Mouse (Mus musculus): ENCODE results near the gene Gm47955.
"Not testable (repeated sequence)": the region's sequence is repeated elsewhere in the genome, so short reads cannot be mapped to it uniquely, and the experiment has no call there.

Gm47955 gene

GRCm38 (mm10) chr1:82959870-82960385, at the start of gene Gm47955:
Gene Gm47955 (plus strand): TSS chr1:82960286.
- CTCF ChIA-PET, result no interaction called here

- CTCF ChIA-PET, result no interaction called here
Measured at GRCm38 (mm10) chr1:82913025-82913424, 47.1 kb upstream of the Gm47955 start, which contains the start of gene A030005L19Rik. Gene A030005L19Rik (plus strand): TSS chr1:82913325.

- CTCF ChIA-PET, result not testable (repeated sequence)
Measured at GRCm38 (mm10) chr1:82913434-82913833, 46.7 kb upstream of the Gm47955 start.

GRCm38 (mm10) chr1:82924650-82925049, 35.4 kb upstream of the Gm47955 start, which contains the start of gene A030014E15Rik:
Gene A030014E15Rik (plus strand): TSS chr1:82924917.
- CTCF ChIA-PET, result no interaction called here

- CTCF ChIA-PET, result not testable (repeated sequence)
Measured at GRCm38 (mm10) chr1:82930558-82930957, 29.5 kb upstream of the Gm47955 start.

GRCm38 (mm10) chr1:82931326-82931725, 28.8 kb upstream of the Gm47955 start, which contains the start of gene Gm6217:
Gene Gm6217 (minus strand): TSS chr1:82931399.
- CTCF ChIA-PET, result not testable (repeated sequence)

- CTCF ChIA-PET, result no interaction called here
Measured at GRCm38 (mm10) chr1:82938666-82939065, 21.4 kb upstream of the Gm47955 start.

GRCm38 (mm10) chr1:82942505-82942904, 17.6 kb upstream of the Gm47955 start:
- CTCF ChIA-PET, result not testable (repeated sequence)

GRCm38 (mm10) chr1:82943295-82943694, 16.8 kb upstream of the Gm47955 start, which contains the start of gene A030003K21Rik:
Gene A030003K21Rik (minus strand): TSS chr1:82943388.
- CTCF ChIA-PET, result not testable (repeated sequence)

GRCm38 (mm10) chr1:82946029-82946428, 14.1 kb upstream of the Gm47955 start:
- CTCF ChIA-PET, result not testable (repeated sequence)

- CTCF ChIA-PET, result no interaction called here
Measured at GRCm38 (mm10) chr1:82948601-82949000, 11.5 kb upstream of the Gm47955 start.

GRCm38 (mm10) chr1:82955913-82956312, 4.2 kb upstream of the Gm47955 start, which contains the start of gene Gm7544:
Gene Gm7544 (minus strand): TSS chr1:82956013.
- CTCF ChIA-PET, result not testable (repeated sequence)

GRCm38 (mm10) chr1:82966413-82966812, 6.3 kb downstream of the Gm47955 start:
- CTCF ChIA-PET, result no interaction called here

GRCm38 (mm10) chr1:82972046-82972445, 12.0 kb downstream of the Gm47955 start:
- CTCF ChIA-PET, result no interaction called here

- CTCF ChIA-PET, result no interaction called here
Measured at GRCm38 (mm10) chr1:82973244-82973643, 13.2 kb downstream of the Gm47955 start.

- CTCF ChIA-PET, result no interaction called here
Measured at GRCm38 (mm10) chr1:82973901-82974300, 13.8 kb downstream of the Gm47955 start.

GRCm38 (mm10) chr1:82974342-82974741, 14.3 kb downstream of the Gm47955 start:
- CTCF ChIA-PET, result no interaction called here

GRCm38 (mm10) chr1:82975750-82976149, 15.7 kb downstream of the Gm47955 start:
- CTCF ChIA-PET, result no interaction called here

- CTCF ChIA-PET, result no interaction called here
Measured at GRCm38 (mm10) chr1:82977840-82978239, 17.8 kb downstream of the Gm47955 start.

GRCm38 (mm10) chr1:82986738-82987137, 26.7 kb downstream of the Gm47955 start:
- CTCF ChIA-PET, result interaction anchor here (0.6 kb wide), 1 partner anchor 102 kb away, joined by 4 read pairs; no protein-coding TSS in a partner anchor

GRCm38 (mm10) chr1:82987530-82988198, 27.6 kb downstream of the Gm47955 start:
- CTCF ChIA-PET, result no interaction called here

GRCm38 (mm10) chr1:82991062-82991461, 31.0 kb downstream of the Gm47955 start:
- CTCF ChIA-PET, result no interaction called here

- CTCF ChIA-PET, result no interaction called here
Measured at GRCm38 (mm10) chr1:82991596-82991995, 31.5 kb downstream of the Gm47955 start.

- CTCF ChIA-PET, result no interaction called here
Measured at GRCm38 (mm10) chr1:82992093-82992492, 32.0 kb downstream of the Gm47955 start.

Data from spleen, embryonic (tissue).